Mouse (Mus musculus) MEL (cell line): ENCODE results near the gene Iqcf1.

Experiments
- CTCF ChIP-seq, 3 experiments: IDR thresholded peaks in 2 of 3; conservative IDR thresholded peaks in 1 of 3; 2 replicates each; pipeline ENCODE4 v1.5.1; 2011 to 2012; ENCODE audit warnings: low read length in 3 of 3, low read depth in 2 of 3, mild to moderate bottlenecking in 2 of 3, improper control_type of control experiment in 1 of 3, inconsistent platforms in 1 of 3, mixed read lengths in 1 of 3, moderate library complexity in 1 of 3; ENCODE audit not compliant: control insufficient read depth in 1 of 3, insufficient read depth in 1 of 3, poor library complexity in 1 of 3, severe bottlenecking in 1 of 3
- EP300 ChIP-seq, 2 experiments: IDR thresholded peaks; 2 replicates each; pipeline ENCODE4 v1.6.1; 2011; ENCODE audit warnings: improper control_type of control experiment in 2 of 2, low read length in 2 of 2, low read depth in 1 of 2, mild to moderate bottlenecking in 1 of 2
- JUND ChIP-seq: IDR thresholded peaks from 2 replicates; pipeline ENCODE4 v1.6.1; 2011; ENCODE audit warnings: low read depth, mild to moderate bottlenecking, improper control_type of control experiment, low read length
- MAFK ChIP-seq: IDR thresholded peaks from 2 replicates; pipeline ENCODE4 v1.6.1; 2011; ENCODE audit warnings: low read depth, mild to moderate bottlenecking, low read length, improper control_type of control experiment, borderline replicate concordance
- MYC ChIP-seq: IDR thresholded peaks from 2 replicates; pipeline ENCODE4 v1.6.1; 2011; ENCODE audit warnings: low read depth, mild to moderate bottlenecking, low read length, improper control_type of control experiment, moderate library complexity
- NRF1 ChIP-seq: IDR thresholded peaks from 2 replicates; pipeline ENCODE4 v1.6.1; 2014; ENCODE audit warnings: low read depth, mild to moderate bottlenecking, inconsistent platforms, low read length, improper control_type of control experiment, moderate library complexity; ENCODE audit not compliant: poor library complexity, insufficient read depth, severe bottlenecking
- ZKSCAN1 ChIP-seq: IDR thresholded peaks from 2 replicates; pipeline ENCODE4 v1.6.1; 2012; ENCODE audit warnings: low read depth, mild to moderate bottlenecking, inconsistent platforms, low read length, improper control_type of control experiment, moderate library complexity

DNA sequence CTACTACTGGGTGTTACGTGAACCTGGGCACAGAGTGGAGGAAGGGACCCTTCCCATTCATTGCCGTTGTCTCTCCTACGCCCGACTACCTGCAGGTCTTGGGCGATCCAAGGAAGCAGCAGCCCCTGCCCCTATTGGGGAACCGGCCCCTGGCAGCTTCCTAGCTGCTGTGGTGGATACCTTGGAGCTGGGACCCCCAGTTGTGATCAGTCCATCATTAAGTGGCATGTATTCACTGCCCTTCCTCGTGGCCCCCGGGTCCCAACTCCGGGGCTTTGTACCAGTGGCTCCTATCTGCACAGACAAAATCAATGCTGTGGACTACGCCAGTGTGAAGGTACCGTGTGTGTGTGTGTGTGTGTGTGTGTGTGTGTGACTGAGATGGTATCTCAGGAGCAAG, 48.5 kb upstream of the Iqcf1 start:
- TF ChIP-seq MYC (no peak), NRF1 (no peak), CTCF (IDR thresholded peaks at IDR 0.05 in 2 of 3, conservative IDR thresholded peaks at IDR 0.05 in 1 of 3; ENCODE audit: control insufficient read depth in 1 of 3, insufficient read depth in 1 of 3, low read depth in 2 of 3, low read length in 3 of 3, poor library complexity in 1 of 3, severe bottlenecking in 1 of 3) (no peak), ZKSCAN1 (no peak), EP300 (IDR thresholded peaks at IDR 0.05; ENCODE audit: low read depth in 1 of 2, low read length in 2 of 2) (no peak), JUND (no peak), MAFK (no peak)
